Mouse (Mus musculus) erythroblast, embryonic 14.5 days (primary cell): Measurements from ENCODE around the gene Susd1.

Experiments used
- GATA1 ChIP-seq: IDR thresholded peaks from 2 replicates; pipeline ENCODE4 v1.6.1; 2012; ENCODE audit warnings: low read length, inconsistent platforms, mixed read lengths
- TAL1 ChIP-seq: IDR thresholded peaks from 3 replicates; pipeline ENCODE4 v1.6.1; 2012; ENCODE audit warnings: low read length, inconsistent platforms, mixed read lengths

GRCm38 (mm10) chr4:59275956-59276355 is 162.5 kb downstream of the Susd1 start:
- TF ChIP-seq TAL1: no peak
- no peak for TF ChIP-seq GATA1
